Mouse (Mus musculus) right cerebral cortex, postnatal 4 days (tissue): ENCODE results near the gene Msantd4.
"Not testable (repeated sequence)": the region's sequence is repeated elsewhere in the genome, so short reads cannot be mapped to it uniquely, and the experiment has no call there.

Source experiments
- DNase-seq: peaks from one replicate; pipeline ENCODE4 v3.0.0-alpha.2; 2022

Msantd4 gene

GRCm38 (mm10) chr9:4375828-4376639, at the start of gene Msantd4:
Gene Msantd4, plus strand, starts transcription at chr9:4376562.
- peak; percentile 91 for DNase-seq

- no peak for DNase-seq
Observed at GRCm38 (mm10) chr9:4353163-4353562, 23.2 kb upstream of the Msantd4 start.

GRCm38 (mm10) chr9:4376640-4377120, 318 bp downstream of the Msantd4 start:
- DNase-seq: no peak

GRCm38 (mm10) chr9:4400801-4401200, 24.4 kb downstream of the Msantd4 start:
- not testable (repeated sequence) for DNase-seq
